Mouse (Mus musculus) G1E (cell line): ENCODE data around the gene Bpifb9a. TPM values are rescaled to one million over a fixed set of nuclear protein-coding genes. Genes with fewer than 3 reads are reported as not detected.
"Not testable (repeated sequence)": the region's sequence is repeated elsewhere in the genome, so short reads cannot be mapped to it uniquely, and the experiment has no call there.

Experiments used
- ATAC-seq: 2 replicates; pipeline ENCODE4 v1.8.0; 2016; ENCODE audit warnings: mild to moderate bottlenecking; ENCODE audit not compliant: insufficient number of reproducible peaks, poor library complexity, low FRiP score, severe bottlenecking; ENCODE audit errors: extremely low read depth
- DNase-seq: peaks from one replicate; pipeline ENCODE4 v3.0.0; 2012; ENCODE audit warnings: low spot score
- H3K27me3 ChIP-seq: 2 replicates; pipeline ENCODE4 v1.6.1; 2012; ENCODE audit warnings: mild to moderate bottlenecking, low read length, inconsistent platforms; ENCODE audit not compliant: insufficient read depth
- H3K36me3 ChIP-seq: replicated peaks from 2 replicates; pipeline ENCODE3; 2012; ENCODE audit warnings: mild to moderate bottlenecking, inconsistent platforms
- H3K4me1 ChIP-seq: 2 replicates; pipeline ENCODE4 v1.6.1; 2012; ENCODE audit warnings: low read depth, low read length, inconsistent platforms, mixed read lengths; ENCODE audit not compliant: insufficient read depth
- H3K4me3 ChIP-seq: 2 replicates; pipeline ENCODE4 v1.5.1; 2012; ENCODE audit warnings: low read depth, mild to moderate bottlenecking, inconsistent platforms, low read length, moderate library complexity, mixed read lengths
- H3K9me3 ChIP-seq: replicated peaks from 2 replicates; pipeline ENCODE4 v1.6.1; 2012; ENCODE audit warnings: inconsistent platforms
- CTCF ChIP-seq: IDR thresholded peaks from 2 replicates; pipeline ENCODE4 v1.5.1; 2012; ENCODE audit warnings: low read depth, low read length, inconsistent platforms, mixed read lengths
- GATA1 ChIP-seq: IDR thresholded peaks from 2 replicates; pipeline ENCODE4 v1.6.1; 2012; ENCODE audit warnings: borderline replicate concordance, low read length, inconsistent platforms, mixed read lengths
- POLR2AphosphoS5 ChIP-seq: IDR thresholded peaks from 2 replicates; pipeline ENCODE4 v1.6.1; 2012; ENCODE audit warnings: low read depth, low read length, inconsistent platforms; ENCODE audit not compliant: insufficient replicate concordance
- TAL1 ChIP-seq: conservative IDR thresholded peaks from 2 replicates; pipeline ENCODE4 v1.6.1; 2012; ENCODE audit warnings: low read depth, low read length, inconsistent platforms, mixed read lengths
- polyA plus RNA-seq: library from polyadenylated mRNA; stranded (reverse); fragments of >175 nt; gene quantifications from 2 replicates; pipeline ENCODE4 v1.2.3, GENCODE M21; 2012
- total RNA-seq, 2 experiments: library from RNA; stranded (forward) in 1 of 2; stranded (reverse) in 1 of 2; fragments of 200-1000 nt in 1 of 2; fragments of >200 nt in 1 of 2; fragmentation: Nextera tagmentation in 1 of 2; gene quantifications; 2 replicates each; pipeline ENCODE4 v1.2.3; 2014 to 2017

Gene Bpifb9a
- total and polyA plus RNA-seq, 3 experiments: 0.22 TPM; not detected in 2

GRCm38 (mm10) chr2:154300496-154300895, 42.8 kb downstream of the Bpifb9a start:
- Histone ChIP-seq H3K36me3 (no peaks in the 10 kb centered on the region), H3K27me3 (0 out of 2 replicates have a peak, but pooled peaks cover 4% of the 10 kb centered on the region), H3K4me1 (no peaks in the 10 kb centered on the region), H3K4me3 (no peak overlapping the region), H3K9me3 (no peaks in the 10 kb centered on the region)
- peak; percentile 58 for DNase-seq
- TF ChIP-seq CTCF (peak; percentile 81), POLR2AphosphoS5 (no peak)
- peak; percentile 54; the same call in 1 of the 2 replicates for ATAC-seq

- 0 out of 2 replicates have a peak, but pooled peaks cover 4% of the 10 kb centered on the region for H3K27me3 ChIP-seq
- no peak for TF ChIP-seq POLR2AphosphoS5
- TF ChIP-seq GATA1: no peak
- TF ChIP-seq TAL1: no peak
- H3K4me3 ChIP-seq: no peak overlapping the region
- H3K4me1 ChIP-seq: no peaks in the 10 kb centered on the region
- DNase-seq (no peak), ATAC-seq (no peak)
- no peaks in the 10 kb centered on the region for H3K9me3 ChIP-seq
- no peaks in the 10 kb centered on the region for H3K36me3 ChIP-seq
These were observed 44.1 kb downstream of the Bpifb9a start for GRCm38 (mm10) chr2:154301763-154302162.

GRCm38 (mm10) chr2:154304604-154305003, 47.0 kb downstream of the Bpifb9a start:
- ATAC-seq, DNase-seq, H3K4me1 ChIP-seq: not testable (repeated sequence)

DNA sequence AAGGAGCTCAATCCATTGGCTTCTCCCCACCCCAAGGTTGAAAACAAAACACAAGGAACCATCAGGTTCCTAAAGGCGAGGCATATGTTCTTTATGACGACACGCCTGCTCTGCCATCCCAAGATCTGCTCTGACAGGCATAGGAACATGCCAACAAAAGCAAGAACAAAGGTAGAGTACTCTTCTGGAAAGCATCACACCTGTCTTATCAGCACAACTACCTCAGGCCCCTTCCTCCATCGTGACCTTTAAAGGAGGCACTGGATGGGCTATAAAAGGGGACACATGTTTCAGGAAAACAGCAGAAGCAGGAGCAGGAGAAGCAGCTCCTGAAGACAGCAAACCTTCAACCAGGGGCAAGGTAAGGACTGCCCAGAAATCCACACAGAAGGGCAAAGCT, 49.3 kb downstream of the Bpifb9a start, which contains the start of gene Bpifb9b:
TSS of gene Bpifb9b (plus strand) at position 301 of the 400 bp plus-strand sequence.
- H3K9me3 ChIP-seq, H3K4me3 ChIP-seq, H3K36me3 ChIP-seq, ATAC-seq, H3K4me1 ChIP-seq, H3K27me3 ChIP-seq, DNase-seq: not testable (repeated sequence)

More at GRCm38 (mm10) chr2:154304604-154305003, 47.0 kb downstream of the Bpifb9a start:
- not testable (repeated sequence) for H3K36me3 ChIP-seq, H3K4me3 ChIP-seq, H3K27me3 ChIP-seq, H3K9me3 ChIP-seq

GRCm38 (mm10) chr2:154313771-154314170, 56.1 kb downstream of the Bpifb9a start:
- H3K36me3 ChIP-seq, H3K4me3 ChIP-seq, H3K4me1 ChIP-seq, H3K9me3 ChIP-seq, DNase-seq, ATAC-seq: not testable (repeated sequence)
- H3K27me3 ChIP-seq: peaks cover 11% of the 10 kb centered on the region

Other genes with a start within 250 kb of the Bpifb9a start
- not detected in 2 replicates for gene Bpifa2, start 249.6 kb upstream of the Bpifb9a start, total RNA-seq (2014; fragmentation: Nextera tagmentation)
- 0.49 TPM in 1 of 2 replicates, not detected in the other for gene Bpifa2, start 249.6 kb upstream of the Bpifb9a start, total RNA-seq (2017)
- gene Bpifa2, start 249.6 kb upstream of the Bpifb9a start, polyA plus RNA-seq: not detected in 2 replicates
- not detected in 2 replicates for gene Bpifa3, start 127.5 kb upstream of the Bpifb9a start, total RNA-seq (2014; fragmentation: Nextera tagmentation)
- not detected in 2 replicates for gene Bpifa3, start 127.5 kb upstream of the Bpifb9a start, total RNA-seq (2017)
- gene Bpifa3, start 127.5 kb upstream of the Bpifb9a start, polyA plus RNA-seq: not detected in 2 replicates
- gene Bpifa1, start 115.0 kb upstream of the Bpifb9a start, total RNA-seq (2014; fragmentation: Nextera tagmentation): not detected in 2 replicates
- gene Bpifa1, start 115.0 kb upstream of the Bpifb9a start, total RNA-seq (2017): not detected in 2 replicates
- gene Bpifa1, start 115.0 kb upstream of the Bpifb9a start, polyA plus RNA-seq: not detected in 2 replicates
- not detected in 2 replicates for gene Bpifa5, start 95.2 kb upstream of the Bpifb9a start, total RNA-seq (2014; fragmentation: Nextera tagmentation)
- not detected in 2 replicates for gene Bpifa5, start 95.2 kb upstream of the Bpifb9a start, total RNA-seq (2017)
- not detected in 2 replicates for gene Bpifa5, start 95.2 kb upstream of the Bpifb9a start, polyA plus RNA-seq
- gene Bpifb1, start 67.0 kb upstream of the Bpifb9a start, total RNA-seq (2014; fragmentation: Nextera tagmentation): not detected in 2 replicates
- gene Bpifb1, start 67.0 kb upstream of the Bpifb9a start, total RNA-seq (2017): 0.05 TPM in 1 of 2 replicates, not detected in the other
- gene Bpifb1, start 67.0 kb upstream of the Bpifb9a start, polyA plus RNA-seq: not detected in 2 replicates
- not detected in 2 replicates for gene Bpifb5, start 34.1 kb upstream of the Bpifb9a start, total RNA-seq (2014; fragmentation: Nextera tagmentation)
- 0.11 TPM in 1 of 2 replicates, not detected in the other for gene Bpifb5, start 34.1 kb upstream of the Bpifb9a start, total RNA-seq (2017)
- not detected in 2 replicates for gene Bpifb5, start 34.1 kb upstream of the Bpifb9a start, polyA plus RNA-seq
- gene Bpifb9b, start 49.4 kb downstream of the Bpifb9a start, total RNA-seq (2014; fragmentation: Nextera tagmentation): not detected in 2 replicates
- gene Bpifb9b, start 49.4 kb downstream of the Bpifb9a start, total RNA-seq (2017): not detected in 2 replicates
- not detected in 2 replicates for gene Bpifb9b, start 49.4 kb downstream of the Bpifb9a start, polyA plus RNA-seq
- gene Cdk5rap1, start 115.2 kb downstream of the Bpifb9a start, total RNA-seq (2014; fragmentation: Nextera tagmentation): 20.0 and 24.8 TPM in 2 replicates
- 21.7 and 21.8 TPM in 2 replicates for gene Cdk5rap1, start 115.2 kb downstream of the Bpifb9a start, total RNA-seq (2017)
- gene Cdk5rap1, start 115.2 kb downstream of the Bpifb9a start, polyA plus RNA-seq: 0.81 and 1.2 TPM in 2 replicates
- not detected in 2 replicates for gene Snta1, start 150.2 kb downstream of the Bpifb9a start, total RNA-seq (2014; fragmentation: Nextera tagmentation)
- not detected in 2 replicates for gene Snta1, start 150.2 kb downstream of the Bpifb9a start, total RNA-seq (2017)
- gene Snta1, start 150.2 kb downstream of the Bpifb9a start, polyA plus RNA-seq: not detected in 2 replicates
- 29.8 and 34.6 TPM in 2 replicates for gene Cbfa2t2, start 178.6 kb downstream of the Bpifb9a start, total RNA-seq (2014; fragmentation: Nextera tagmentation)
- gene Cbfa2t2, start 178.6 kb downstream of the Bpifb9a start, total RNA-seq (2017): 13.4 and 13.7 TPM in 2 replicates
- gene Cbfa2t2, start 178.6 kb downstream of the Bpifb9a start, polyA plus RNA-seq: 7.3 and 7.8 TPM in 2 replicates